Mouse (Mus musculus): ENCODE data around the gene Rfx7. TPM values are rescaled to one million over a fixed set of nuclear protein-coding genes. Genes with fewer than 3 reads are reported as not detected.
A peak's percentile ranks its signal among the peaks of the same experiment; 100 is the strongest.

Gene Rfx7
- polyA plus RNA-seq, 1 experiment from 2014 or later, result 15.9 TPM

DNA sequence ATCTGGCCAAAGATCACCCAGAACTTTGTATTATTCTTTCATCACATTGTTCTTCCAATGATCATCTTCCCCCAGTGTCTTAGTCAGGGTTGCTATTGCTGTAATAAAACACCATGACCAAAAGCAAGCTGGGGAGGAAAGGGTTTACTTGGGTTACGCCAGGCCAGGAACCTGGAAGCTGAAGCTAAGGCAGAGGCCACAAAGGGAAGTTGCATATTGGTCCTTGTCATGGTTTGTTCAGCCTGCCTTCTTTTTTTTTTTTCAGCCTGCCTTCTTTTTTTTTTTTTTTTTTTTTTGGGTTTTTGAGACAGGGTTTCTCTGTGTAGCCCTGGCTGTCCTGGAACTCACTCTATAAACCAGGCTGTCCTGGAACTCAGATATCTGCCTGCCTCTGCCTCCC lies 5.9 kb upstream of the Rfx7 start:
- Histone ChIP-seq H3K9me3 (replicated peaks) (no peaks in the 10 kb centered on the region), H3K4me1 (peaks cover 15% of the 10 kb centered on the region), H3K27me3 (ENCODE audit: low read depth, poor library complexity, severe bottlenecking) (no peaks in the 10 kb centered on the region), H3K4me3 (no peak overlapping the region), H3K36me3 (no peaks in the 10 kb centered on the region), H3K27ac (no peak overlapping the region)
- 71% methylated on average over 1 of the region's 1 CpGs for WGBS
- no peak for DNase-seq (ENCODE audit: low spot score)

DNA sequence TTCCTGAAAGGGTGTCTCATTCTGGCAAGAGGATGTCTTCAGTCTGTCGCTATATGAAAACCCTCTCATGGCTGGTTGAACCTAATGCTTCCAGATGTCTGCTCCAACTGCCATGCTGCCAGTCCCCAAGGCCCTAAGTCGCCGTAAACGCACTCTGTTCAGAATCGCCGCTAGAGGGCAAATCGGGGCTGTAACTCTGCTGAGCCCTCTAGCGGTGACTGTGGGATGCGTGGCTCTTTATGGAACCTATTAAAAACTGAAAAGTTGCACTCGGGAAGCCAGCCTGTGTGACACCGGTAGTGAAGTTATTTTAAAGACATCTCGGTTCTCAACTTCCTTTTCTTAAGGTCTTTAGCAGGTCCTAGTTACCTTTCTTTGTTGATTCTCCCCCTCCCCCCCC lies 1.8 kb upstream of the Rfx7 start:
- Histone ChIP-seq H3K27ac (no peak overlapping the region), H3K4me3 (peak overlapping the region; percentile 85; the same call in 1 of the 2 replicates)

DNA sequence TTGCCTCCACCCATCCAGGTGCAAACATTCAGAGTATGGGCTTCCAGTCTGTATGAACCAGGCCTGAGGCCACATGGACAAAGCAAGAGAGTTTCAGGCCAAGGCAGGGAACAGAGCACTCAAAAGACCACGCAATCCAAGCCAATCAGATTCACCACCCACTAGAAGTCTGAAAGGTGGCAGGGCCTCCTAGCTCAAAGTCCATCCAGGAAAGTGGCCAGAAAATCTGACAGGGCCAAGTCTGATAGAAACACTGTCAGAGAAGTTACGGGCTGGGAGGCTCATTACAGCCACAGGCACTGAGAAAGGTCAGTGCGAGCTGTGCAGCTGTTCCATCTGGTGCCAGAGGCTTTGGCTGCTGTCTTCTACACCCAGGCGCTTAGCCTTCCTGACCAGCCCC lies 1.2 kb upstream of the Rfx7 start:
- 45% methylated on average over 4 of the region's 4 CpGs for WGBS
- Histone ChIP-seq H3K9me3 (replicated peaks) (no peaks in the 10 kb centered on the region), H3K27me3 (ENCODE audit: low read depth, poor library complexity, severe bottlenecking) (no peaks in the 10 kb centered on the region)

More for the DNA sequence above, 1.8 kb upstream of the Rfx7 start:
- under 1% methylated on average over 12 of the region's 12 CpGs for WGBS
- Histone ChIP-seq H3K36me3 (no peaks in the 10 kb centered on the region), H3K27me3 (ENCODE audit: low read depth, poor library complexity, severe bottlenecking) (no peaks in the 10 kb centered on the region), H3K4me1 (peaks cover 29% of the 10 kb centered on the region), H3K9me3 (replicated peaks) (no peaks in the 10 kb centered on the region)
- DNase-seq (ENCODE audit: low spot score), result peak; percentile 93

DNA sequence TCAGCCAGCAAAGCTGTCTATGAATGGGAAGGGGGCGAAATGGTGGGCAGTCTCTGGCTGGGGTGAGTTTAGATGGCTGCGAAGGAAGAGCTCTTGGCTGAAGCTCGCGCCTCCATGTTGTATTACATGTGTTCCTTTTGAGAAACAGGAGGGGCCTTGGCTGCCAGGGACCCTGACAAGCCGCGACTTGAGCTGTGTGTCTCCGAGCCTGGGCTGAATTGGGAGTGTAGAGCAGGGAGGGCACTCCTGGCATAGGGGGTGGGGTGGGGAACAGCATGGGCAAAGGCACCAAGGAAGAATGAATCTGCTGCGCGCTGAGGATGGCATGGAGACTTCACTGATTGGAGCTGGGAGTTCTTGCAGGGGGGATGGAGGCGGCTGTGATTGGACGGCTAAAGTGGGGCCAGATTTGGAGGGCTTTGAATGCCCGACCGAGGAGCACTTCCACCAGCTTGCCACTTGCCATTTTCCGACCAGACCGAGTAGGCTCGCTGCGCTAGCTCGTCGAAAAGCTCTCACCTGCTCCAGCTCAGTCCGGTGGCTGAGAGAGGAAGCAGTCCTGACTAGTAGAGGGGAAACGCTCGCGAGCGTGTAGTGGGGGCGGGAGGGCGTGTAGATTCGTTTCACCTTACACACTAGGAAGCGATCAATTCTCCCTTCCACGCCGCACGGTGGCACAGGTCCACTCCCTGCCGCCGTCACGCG lies 597 bp upstream of the Rfx7 start:
- Histone ChIP-seq H3K4me3 (peak overlapping the region; percentile 85), H3K36me3 (no peaks in the 10 kb centered on the region), H3K9me3 (replicated peaks) (no peaks in the 10 kb centered on the region), H3K27me3 (ENCODE audit: low read depth, poor library complexity, severe bottlenecking) (no peaks in the 10 kb centered on the region), H3K4me1 (peaks cover 29% of the 10 kb centered on the region), H3K27ac (peak overlapping the region; percentile 98)
- 1% methylated on average over 35 of the region's 35 CpGs for WGBS
- peak; percentile 87 for DNase-seq (ENCODE audit: low spot score)

More for the DNA sequence above, 1.2 kb upstream of the Rfx7 start:
- Histone ChIP-seq H3K27ac (peak overlapping the region; percentile 98), H3K4me1 (peaks cover 29% of the 10 kb centered on the region), H3K36me3 (no peaks in the 10 kb centered on the region), H3K4me3 (peak overlapping the region; percentile 85)
- peak; percentile 49 for DNase-seq (ENCODE audit: low spot score)

DNA sequence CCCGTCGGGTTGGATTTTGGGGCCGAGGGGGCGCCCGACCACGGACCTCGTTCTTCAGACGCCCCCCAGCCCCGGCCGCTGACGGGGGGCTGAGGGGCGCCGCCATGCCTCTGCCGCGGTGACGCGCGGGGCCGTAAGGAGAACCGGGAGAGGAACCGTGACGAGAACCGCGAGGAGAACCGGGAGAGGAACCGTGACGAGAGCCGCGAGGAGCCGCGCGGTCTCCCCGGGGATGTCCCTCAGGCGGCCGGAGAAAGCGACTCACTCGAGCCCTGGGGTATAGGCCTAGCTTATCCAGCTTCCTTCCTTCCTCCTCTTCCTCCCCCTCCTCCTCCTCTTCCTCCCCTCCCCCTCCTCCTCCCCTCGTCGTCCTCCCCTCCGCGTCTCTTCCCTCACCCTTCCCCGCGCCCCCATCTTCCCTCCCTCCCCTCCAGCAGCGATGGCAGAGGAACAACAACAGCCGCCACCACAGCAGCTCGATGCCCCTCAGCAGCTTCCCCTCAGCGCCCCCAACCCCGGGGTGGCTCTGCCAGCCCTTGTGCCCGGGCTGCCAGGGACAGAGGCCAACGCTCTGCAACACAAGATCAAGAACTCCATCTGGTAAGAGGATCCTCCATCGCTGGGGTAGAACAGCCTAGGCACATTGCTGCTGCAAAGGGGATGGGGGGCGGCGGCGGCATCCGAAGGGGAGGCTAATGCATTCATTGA lies 495 bp downstream of the Rfx7 start:
- Histone ChIP-seq H3K27me3 (ENCODE audit: low read depth, poor library complexity, severe bottlenecking) (no peaks in the 10 kb centered on the region), H3K27ac (peak overlapping the region; percentile 98), H3K4me3 (peak overlapping the region; percentile 85), H3K9me3 (replicated peaks) (no peaks in the 10 kb centered on the region), H3K4me1 (peaks cover 29% of the 10 kb centered on the region), H3K36me3 (no peaks in the 10 kb centered on the region)
- DNase-seq (ENCODE audit: low spot score), result peak; percentile 85
- under 1% methylated on average over 49 of the region's 55 CpGs for WGBS

DNA sequence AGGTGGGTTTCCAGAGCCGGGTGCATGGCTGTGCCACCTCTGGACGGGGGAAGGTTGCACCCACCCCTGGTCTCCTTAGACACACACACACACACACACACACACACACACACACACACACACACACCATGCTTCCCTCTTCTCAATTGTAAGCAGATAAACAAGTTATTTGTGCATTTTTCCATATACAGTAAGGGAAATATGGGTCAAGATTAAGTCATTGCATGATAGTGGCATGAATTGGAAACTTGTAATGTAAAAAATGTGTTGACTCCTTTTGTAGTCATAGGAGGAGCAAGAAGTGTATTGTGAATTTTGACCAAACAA lies 1.0 kb downstream of the Rfx7 start:
- Histone ChIP-seq H3K4me3 (peak overlapping the region; percentile 85), H3K27ac (peak overlapping the region; percentile 98), H3K36me3 (no peaks in the 10 kb centered on the region), H3K9me3 (replicated peaks) (no peaks in the 10 kb centered on the region), H3K27me3 (ENCODE audit: low read depth, poor library complexity, severe bottlenecking) (no peaks in the 10 kb centered on the region), H3K4me1 (peaks cover 29% of the 10 kb centered on the region)
- 0% methylated on average over 2 of the region's 2 CpGs for WGBS
- DNase-seq (ENCODE audit: low spot score), result no peak

DNA sequence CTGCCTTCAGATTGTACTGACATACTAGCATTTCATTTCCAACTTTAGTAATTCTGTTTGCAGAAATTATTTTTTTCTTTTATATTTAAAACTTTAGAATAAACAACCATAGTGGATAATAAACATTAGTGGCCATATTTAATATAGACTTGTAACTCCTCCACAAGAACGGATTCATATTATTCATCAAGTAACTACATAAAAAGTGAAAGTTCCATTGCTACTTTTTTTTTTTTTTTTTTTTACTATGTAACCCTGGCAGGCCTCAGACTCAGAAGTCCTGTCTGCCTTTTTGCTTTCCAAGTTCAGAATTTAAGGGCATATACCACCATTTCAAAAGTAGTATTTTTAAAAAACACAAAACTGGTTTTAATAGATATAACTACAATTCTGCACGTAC lies 2.9 kb downstream of the Rfx7 start:
- Histone ChIP-seq H3K4me3 (no peak overlapping the region), H3K27me3 (ENCODE audit: low read depth, poor library complexity, severe bottlenecking) (no peaks in the 10 kb centered on the region), H3K36me3 (peaks cover 7% of the 10 kb centered on the region), H3K9me3 (replicated peaks) (no peaks in the 10 kb centered on the region), H3K4me1 (peaks cover 24% of the 10 kb centered on the region), H3K27ac (no peak overlapping the region)
- no peak for DNase-seq (ENCODE audit: low spot score)
- 94% methylated on average over 2 of the region's 2 CpGs for WGBS

DNA sequence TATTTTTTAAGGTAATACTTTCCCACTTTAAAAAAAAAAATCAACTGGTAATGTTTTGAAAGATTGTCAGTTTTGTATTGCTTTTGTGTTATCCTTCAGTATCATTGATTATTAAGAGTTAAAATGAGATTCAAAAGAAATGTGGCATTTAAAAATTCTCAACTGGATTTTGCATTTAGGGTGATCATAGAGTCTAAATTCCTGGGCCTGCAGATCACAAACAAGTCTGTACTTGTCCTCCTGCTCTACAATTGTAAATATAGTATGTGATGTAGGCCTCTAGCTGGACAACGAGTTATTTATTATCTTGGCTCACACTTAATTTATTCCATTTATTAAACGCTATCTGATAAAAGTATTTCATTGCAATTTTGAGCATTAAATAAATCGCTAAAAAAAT lies 3.4 kb downstream of the Rfx7 start:
- Histone ChIP-seq H3K36me3 (peaks cover 11% of the 10 kb centered on the region), H3K27ac (no peak overlapping the region), H3K4me3 (no peak overlapping the region), H3K9me3 (replicated peaks) (no peaks in the 10 kb centered on the region), H3K4me1 (peaks cover 20% of the 10 kb centered on the region), H3K27me3 (ENCODE audit: low read depth, poor library complexity, severe bottlenecking) (no peaks in the 10 kb centered on the region)
- no peak for DNase-seq (ENCODE audit: low spot score)
- WGBS, result 87% methylated on average over 3 of the region's 3 CpGs

DNA sequence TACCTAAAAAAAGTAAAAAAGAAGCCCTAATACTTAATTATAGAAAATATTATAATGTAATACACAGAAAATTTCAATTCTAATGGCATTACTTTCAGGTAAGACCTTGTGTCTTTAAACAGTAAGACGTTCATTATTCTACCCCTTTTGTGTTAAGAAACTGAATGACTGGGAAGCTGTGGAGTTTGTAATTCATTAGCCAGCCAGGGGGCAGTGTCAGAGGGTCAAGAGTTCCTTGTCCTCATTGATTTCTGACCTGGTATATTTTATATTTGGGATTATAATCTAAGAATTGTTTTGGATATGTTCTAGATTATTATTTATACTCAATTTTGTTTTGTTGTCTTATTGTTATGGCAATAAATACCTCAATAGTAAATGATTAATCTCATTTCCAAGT lies 5.0 kb downstream of the Rfx7 start:
- 75% methylated on average over 1 of the region's 1 CpGs for WGBS
- Histone ChIP-seq H3K4me3 (no peak overlapping the region), H3K27ac (no peak overlapping the region), H3K9me3 (replicated peaks) (no peaks in the 10 kb centered on the region), H3K27me3 (ENCODE audit: low read depth, poor library complexity, severe bottlenecking) (no peaks in the 10 kb centered on the region), H3K4me1 (peaks cover 9% of the 10 kb centered on the region), H3K36me3 (peaks cover 14% of the 10 kb centered on the region)
- DNase-seq (ENCODE audit: low spot score), result no peak

DNA sequence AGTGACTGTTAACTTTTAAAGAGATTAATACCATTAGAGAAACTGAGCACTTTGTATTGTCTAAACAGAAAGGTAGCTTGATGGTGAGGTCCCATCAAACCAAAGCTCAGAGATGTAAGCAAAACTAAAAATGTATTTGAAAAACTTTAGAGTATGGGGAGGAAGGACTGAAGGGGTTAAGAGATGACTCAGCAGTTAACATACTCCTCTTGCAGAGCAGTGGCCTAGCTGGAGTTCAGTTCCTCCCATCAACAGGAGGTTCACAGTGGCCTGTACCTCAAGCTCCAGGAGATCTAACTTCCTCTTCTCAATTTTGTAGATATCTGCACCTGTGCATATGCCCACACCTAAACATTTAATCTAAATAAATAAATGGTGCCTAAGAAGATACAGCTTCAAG lies 11.6 kb downstream of the Rfx7 start:
- Histone ChIP-seq H3K9me3 (replicated peaks) (no peaks in the 10 kb centered on the region), H3K27ac (no peak overlapping the region), H3K4me3 (no peak overlapping the region), H3K27me3 (ENCODE audit: low read depth, poor library complexity, severe bottlenecking) (no peaks in the 10 kb centered on the region), H3K4me1 (no peaks in the 10 kb centered on the region), H3K36me3 (peaks cover 29% of the 10 kb centered on the region)
- DNase-seq (ENCODE audit: low spot score), result no peak

DNA sequence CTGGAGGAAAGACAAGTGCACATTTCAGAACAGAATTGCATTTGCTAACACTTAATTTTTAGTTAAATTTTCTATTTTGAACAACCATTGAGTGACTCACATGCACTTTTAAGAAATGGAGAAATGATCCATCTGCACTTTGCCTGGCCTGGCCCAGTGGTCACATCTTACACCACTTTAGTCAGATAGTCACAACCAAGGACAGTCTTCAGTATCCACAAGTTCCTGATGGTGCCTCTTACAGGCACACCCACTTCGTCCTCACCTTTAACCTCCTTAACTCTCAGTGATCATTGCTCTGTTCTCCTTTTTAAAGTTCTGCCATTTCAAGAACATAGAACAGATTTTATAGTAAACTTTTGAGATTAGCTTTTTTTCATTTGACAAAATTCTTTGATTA lies 26.7 kb downstream of the Rfx7 start:
- DNase-seq (ENCODE audit: low spot score), result no peak
- WGBS, result 84% methylated on average over 1 of the region's 1 CpGs
- H3K36me3 ChIP-seq, result no peaks in the 10 kb centered on the region
- H3K4me3 ChIP-seq, result no peak overlapping the region
- H3K27me3 ChIP-seq (ENCODE audit: low read depth, poor library complexity, severe bottlenecking), result no peaks in the 10 kb centered on the region
- H3K4me1 ChIP-seq, result no peaks in the 10 kb centered on the region
- H3K9me3 ChIP-seq (replicated peaks), result no peaks in the 10 kb centered on the region
- no peak overlapping the region for H3K27ac ChIP-seq

DNA sequence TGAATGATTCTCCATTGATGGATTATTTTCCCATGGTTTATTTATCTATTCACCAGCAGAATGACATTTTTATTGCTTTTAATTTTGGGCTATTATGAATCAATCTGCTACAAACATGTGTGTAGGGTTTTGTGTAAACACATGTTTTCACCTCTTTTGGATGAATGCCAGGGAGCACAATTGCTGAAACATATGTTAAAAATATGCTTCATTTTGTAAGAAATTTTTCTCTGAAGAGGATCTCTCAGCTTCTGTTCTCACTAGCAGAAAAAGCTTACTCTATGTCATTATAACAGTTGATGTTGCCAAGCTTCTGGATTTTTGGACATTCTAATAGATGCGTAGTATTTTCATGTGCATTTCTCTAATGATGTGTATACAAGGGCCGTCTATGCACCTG lies 28.3 kb downstream of the Rfx7 start:
- Histone ChIP-seq H3K27ac (no peak overlapping the region), H3K9me3 (replicated peaks) (no peaks in the 10 kb centered on the region), H3K4me3 (no peak overlapping the region), H3K36me3 (no peaks in the 10 kb centered on the region), H3K4me1 (no peaks in the 10 kb centered on the region), H3K27me3 (ENCODE audit: low read depth, poor library complexity, severe bottlenecking) (no peaks in the 10 kb centered on the region)
- WGBS, result 99% methylated on average over 2 of the region's 2 CpGs
- DNase-seq (ENCODE audit: low spot score), result no peak

DNA sequence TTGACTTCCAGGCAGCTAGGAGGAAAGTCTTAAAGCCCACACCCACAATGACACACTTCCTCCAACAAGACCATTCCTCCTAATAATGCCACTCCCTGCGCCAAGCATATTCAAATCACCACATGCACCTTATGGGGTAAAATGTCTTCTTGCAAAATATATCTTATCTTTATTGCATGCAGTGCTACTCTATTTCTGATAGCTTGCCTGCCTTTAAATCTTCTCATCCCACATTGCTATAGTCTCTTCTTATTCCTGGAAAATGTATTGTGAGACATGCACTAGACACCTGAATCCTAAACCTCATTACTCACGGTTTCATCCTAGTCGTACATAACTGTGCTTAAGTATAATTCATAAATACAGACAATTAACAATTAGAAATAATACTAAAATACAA lies 31.2 kb downstream of the Rfx7 start:
- no peak for DNase-seq (ENCODE audit: low spot score)
- Histone ChIP-seq H3K9me3 (replicated peaks) (no peaks in the 10 kb centered on the region), H3K36me3 (peaks cover 4% of the 10 kb centered on the region; the same call in 1 of the 2 replicates), H3K4me3 (no peak overlapping the region), H3K27me3 (ENCODE audit: low read depth, poor library complexity, severe bottlenecking) (no peaks in the 10 kb centered on the region), H3K4me1 (no peaks in the 10 kb centered on the region), H3K27ac (no peak overlapping the region)
- WGBS, result 95% methylated on average over 3 of the region's 3 CpGs
